Mouse (Mus musculus) C2C12 (cell line): Measurements from ENCODE around the gene Cux2.

Source experiments
- CEBPB ChIP-seq: IDR thresholded peaks from one replicate; pipeline ENCODE4 v1.6.1; 2011; ENCODE audit warnings: low read depth, mild to moderate bottlenecking, control low read depth, moderate library complexity
- CTCF ChIP-seq: IDR thresholded peaks from one replicate; pipeline ENCODE4 v1.5.1; 2011; ENCODE audit not compliant: control insufficient read depth, insufficient read depth, insufficient read length
- MAX ChIP-seq: IDR thresholded peaks from one replicate; pipeline ENCODE4 v1.6.1; 2011; ENCODE audit warnings: mild to moderate bottlenecking, control low read depth
- MYOG ChIP-seq: IDR thresholded peaks from one replicate; pipeline ENCODE4 v1.6.1; 2011; ENCODE audit not compliant: control insufficient read depth, insufficient read length; ENCODE audit errors: extremely low read depth
- USF1 ChIP-seq: IDR thresholded peaks from one replicate; pipeline ENCODE4 v1.6.1; 2011; ENCODE audit warnings: low read depth, mild to moderate bottlenecking, control low read depth, moderate library complexity

DNA sequence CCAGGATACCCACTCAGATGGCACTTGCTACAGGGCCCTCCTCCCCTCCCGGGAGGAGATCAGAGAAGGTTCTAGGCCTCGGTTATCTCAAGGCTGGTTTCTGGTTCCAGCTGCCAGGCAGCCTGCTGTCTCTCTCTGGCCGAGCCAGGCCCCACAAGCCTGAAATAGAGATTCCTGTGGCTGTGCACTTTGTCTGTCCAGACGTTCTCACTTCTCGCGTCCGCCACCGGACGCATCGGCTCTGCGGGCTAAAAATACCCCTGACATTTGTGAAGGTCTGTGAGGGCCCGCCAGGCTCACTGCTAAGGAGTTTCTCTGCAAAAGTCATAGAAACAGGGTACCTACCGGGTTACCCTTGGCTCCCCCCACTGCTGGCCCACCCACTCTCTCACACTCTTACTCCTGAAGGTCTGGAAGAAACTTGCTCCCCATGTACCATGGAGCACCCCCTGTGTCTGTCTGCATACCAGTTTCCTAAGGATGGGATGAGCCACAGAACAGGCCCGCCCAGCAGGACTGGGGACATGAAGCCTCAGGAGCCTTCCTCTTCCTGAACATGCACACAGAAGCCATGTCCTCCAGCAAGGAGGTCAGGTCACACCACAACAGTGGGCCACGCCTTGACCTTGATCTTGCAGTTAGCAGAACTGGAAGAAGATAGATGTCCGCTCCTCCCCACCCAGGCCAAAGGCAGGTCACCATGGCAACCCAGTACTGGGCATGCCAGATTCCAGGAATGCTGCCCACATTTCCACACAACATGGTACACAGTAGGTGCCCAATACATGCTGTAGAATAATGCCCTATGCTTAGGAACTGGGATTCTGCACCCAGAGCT is 21.3 kb upstream of the Cux2 start:
- TF ChIP-seq CEBPB (no peak), CTCF (no peak), USF1 (no peak), MAX (no peak), MYOG (no peak)
